Mouse (Mus musculus): Measurements from ENCODE around the gene Plch2.

Plch2 gene

DNA sequence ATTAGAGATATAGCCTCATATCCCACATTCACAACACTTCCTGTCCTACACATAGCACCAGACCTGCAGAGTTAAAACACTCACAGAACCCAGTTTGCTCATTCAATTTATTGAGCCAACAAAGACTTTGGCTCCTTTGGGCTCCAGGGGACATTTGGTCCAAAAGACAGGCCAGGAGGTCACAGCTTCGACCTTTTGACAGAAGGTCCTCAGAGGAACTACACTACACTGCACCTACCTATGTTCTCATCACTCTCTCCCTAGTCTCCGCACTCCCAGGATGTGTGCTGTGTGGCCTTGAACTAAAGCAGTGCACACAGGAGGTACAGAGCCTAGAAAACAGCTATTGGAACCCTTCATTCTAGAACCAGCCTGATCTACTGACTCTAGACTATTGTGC lies 19.2 kb upstream of the Plch2 start:
- intact Hi-C loops (cut with DNase I): no loop called here

- intact Hi-C loops (cut with DNase I): no loop called here
These were observed 18.6 kb upstream of the Plch2 start for GRCm38 (mm10) chr4:155075137-155075536.

DNA sequence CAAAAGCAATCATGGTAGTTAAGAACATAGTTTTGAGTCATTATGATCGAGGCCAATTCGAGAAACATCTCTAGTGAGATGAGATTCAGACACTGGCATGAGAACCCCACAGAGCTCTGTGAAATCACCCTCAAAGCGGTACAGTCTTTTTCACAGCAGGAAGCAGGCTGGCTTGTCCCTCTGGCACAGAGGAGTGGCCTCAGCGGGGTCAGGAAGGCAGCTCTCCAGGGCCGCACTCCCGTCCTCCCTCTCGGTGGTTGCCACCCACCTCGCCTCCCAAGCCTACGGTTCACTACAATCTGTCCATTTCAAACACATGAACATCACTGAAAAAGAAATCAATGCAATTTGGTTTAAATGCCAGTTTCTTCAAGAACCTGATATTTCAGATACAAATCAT lies 17.8 kb upstream of the Plch2 start:
- intact Hi-C loops (cut with DNase I): no loop called here

DNA sequence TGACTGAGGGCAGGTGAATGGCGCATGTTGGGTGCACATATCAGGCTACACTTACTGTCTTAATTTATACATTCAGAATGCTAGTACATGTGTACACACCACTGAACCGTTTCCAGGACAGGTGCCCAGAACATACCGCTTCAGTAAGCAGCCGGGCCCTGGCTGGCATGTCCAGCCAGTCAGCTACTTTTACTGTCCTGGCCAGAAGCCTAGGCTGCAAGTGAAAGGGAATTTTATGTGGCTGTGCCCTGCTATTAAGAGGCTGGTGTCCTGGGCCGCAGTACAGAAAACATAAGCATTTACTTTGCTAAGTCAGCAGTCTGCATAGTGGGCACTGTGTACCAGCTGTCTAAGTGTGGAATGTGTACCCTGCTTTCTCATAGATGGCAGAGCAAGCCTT lies 14.3 kb upstream of the Plch2 start:
- intact Hi-C loops (cut with DNase I): no loop called here

DNA sequence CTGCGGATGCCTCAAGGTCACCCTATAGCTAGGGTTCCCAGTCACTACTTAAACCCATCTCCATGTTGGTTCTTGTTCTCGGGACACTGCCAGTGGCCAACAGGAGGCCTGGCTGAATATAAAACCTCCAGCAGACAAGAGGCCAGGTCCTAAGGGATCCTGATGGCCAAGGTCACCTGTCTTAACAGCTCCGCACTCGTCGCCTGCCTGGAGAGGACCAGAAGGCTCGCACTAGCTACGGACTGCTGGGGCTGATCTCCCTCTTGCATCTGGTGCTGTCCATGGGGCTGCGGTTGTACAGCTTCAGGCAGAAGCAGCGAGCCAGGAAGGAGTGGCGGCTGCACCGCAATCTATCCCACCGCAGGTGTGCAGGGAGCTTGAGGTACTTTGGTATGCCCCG lies 13.6 kb upstream of the Plch2 start:
- intact Hi-C loops (cut with DNase I): no loop called here

DNA sequence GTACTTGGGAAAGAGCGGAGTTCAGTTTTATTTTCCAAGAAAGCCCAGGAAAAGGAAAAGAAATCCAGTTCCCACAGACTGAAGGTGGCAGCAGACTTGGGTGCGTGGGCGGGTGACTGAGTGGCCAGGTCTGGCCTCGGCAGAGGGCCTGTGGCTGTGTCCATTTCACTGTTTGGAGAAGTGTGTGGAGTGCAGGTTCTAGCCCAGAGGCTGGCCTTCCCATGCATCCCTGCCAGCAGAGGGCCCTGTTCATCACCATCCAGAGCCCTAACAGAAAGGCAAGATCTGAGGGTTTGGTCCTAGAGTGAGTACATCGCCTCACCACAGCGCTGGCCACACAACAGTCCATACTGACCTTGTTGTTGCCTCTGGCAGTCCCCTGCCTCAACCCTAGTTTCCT lies 12.6 kb upstream of the Plch2 start:
- intact Hi-C loops (cut with DNase I): no loop called here

DNA sequence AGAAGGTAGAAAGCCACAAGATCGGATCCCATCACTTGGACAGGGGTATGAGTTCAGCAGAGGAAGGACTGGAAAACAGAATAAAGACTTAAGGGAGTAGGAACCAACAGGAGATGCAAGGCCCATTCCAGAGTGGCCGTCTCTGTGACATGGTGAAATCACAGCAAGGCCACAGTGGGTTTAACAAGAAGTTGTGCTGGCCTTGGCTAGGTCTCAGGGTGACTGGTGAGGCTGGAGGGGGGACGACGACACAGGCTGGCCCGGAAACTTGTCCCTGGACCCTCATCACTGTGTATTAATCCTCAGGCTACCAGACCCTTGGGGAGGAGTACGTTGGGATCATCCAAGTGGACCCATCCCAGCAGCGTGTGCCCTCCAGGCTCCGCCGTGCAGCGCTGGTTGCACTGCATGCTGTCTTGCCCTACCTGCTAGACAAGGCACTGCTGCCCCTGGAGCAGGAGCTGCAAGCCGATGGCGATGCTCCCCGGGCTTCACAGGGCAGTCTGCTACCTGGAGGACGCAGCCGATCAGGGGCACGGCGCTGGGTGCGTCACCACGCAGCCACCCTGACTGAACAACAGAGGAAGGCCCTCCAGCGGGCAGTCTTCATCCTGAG lies 11.9 kb upstream of the Plch2 start:
- intact Hi-C loops (cut with DNase I): no loop called here

DNA sequence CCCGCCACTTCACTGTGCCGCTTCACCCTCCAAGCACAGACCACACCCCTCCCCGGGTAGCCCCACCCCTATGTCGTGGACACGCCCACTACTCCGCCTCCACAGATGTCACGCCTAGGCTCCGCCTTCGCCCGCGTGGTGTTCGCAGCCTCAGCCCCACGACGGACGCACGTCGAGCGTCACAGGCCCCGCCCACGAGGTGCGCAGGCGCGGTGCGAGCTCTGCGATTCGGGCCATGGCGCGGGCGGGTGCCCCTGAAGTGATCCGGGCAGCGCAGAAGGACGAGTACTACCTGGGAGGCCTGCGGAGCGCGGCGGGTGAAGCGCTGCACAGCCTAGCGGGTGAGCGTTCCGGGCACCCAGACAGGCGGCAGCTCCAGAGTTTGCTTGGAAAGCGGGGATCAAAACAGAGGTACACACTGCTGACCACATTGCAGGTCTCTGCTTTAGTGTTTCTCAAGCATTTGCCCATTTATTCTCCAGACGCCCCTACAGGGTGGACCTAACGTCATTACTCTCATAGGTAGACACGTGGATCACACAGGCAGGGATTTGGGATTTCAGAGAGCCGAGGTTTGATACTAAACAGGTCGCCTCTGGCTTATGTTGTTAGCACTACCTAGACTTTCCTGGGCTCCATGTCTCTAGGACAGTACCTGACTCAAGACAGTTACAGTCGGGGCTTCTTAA lies 10.4 kb upstream of the Plch2 start, which contains the start of gene Pex10:
Gene Pex10, plus strand, starts transcription at position 183 of the 689 bp plus-strand sequence.
- intact Hi-C loops (cut with DNase I): no loop called here

DNA sequence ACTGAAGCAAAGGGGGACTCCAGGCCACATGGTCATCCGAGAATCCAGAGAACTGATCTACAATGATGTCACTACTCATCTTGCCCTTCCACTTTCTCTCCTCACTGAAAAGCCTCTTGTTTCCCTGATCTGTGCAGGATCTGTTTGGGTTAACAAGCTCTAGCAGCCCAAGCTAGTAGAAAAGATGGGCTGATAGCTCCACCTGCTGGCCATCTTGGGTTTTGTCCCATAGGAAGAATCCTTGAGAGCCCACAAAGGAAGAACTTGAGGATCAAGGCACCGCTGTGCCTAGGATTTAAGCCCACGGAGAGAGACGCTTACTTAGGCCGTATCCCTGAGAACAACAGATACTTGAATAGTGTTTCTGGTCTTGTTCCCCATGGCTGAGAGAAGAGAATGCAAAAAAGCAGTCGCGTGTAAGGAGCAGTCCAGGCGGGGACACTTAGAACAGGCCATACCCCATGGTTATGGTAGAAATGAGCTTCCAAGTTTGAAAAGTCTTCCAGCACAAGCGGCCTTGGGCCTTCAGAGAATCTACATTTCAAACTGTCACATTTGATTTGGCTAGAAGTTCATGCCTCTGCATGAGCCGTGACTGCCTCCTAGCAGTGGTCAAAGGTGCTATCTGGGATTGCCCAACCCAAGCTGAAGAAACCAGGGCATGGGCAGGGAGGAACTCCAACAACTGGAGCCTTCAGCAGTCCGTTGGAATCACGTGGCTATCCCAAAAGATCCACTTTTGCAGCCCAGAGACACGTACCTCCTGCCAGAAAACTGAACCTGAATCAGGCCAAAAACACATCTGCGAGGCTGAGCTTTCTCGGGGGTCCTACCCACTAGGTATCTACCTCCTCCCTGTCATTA lies 9.6 kb upstream of the Plch2 start:
- intact Hi-C loops (cut with DNase I): loop anchor here (1.0 kb wide), 1 partner anchor 189 kb away; no protein-coding TSS in a partner anchor

DNA sequence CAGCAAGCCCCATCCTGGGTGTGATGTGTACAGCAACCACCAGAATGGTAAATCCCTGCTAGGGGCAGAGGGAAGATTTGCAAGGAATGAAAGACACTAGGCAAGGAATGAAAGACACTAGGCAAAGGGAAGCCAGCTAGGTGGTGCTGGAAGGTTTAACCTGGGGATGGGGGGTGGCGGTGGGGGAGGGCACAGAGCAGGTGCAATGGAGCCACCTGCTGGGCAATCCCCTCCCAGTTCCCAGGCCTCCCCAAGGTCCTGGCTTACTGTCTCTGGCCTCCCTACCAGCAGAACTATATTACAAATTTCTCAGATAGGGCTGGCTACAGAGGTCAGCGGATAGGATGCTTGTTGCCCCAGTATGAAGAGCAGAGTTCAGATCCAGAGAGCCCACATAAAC lies 7.9 kb upstream of the Plch2 start:
- intact Hi-C loops (cut with DNase I): loop anchor here (5.0 kb wide), 1 partner anchor 117 kb away; no protein-coding TSS in a partner anchor

GRCm38 (mm10) chr4:155063895-155064294 lies 7.3 kb upstream of the Plch2 start:
- intact Hi-C loops (cut with DNase I): loop anchor here (5.0 kb wide), 1 partner anchor 117 kb away; no protein-coding TSS in a partner anchor

GRCm38 (mm10) chr4:155058325-155058724 lies 1.7 kb upstream of the Plch2 start:
- intact Hi-C loops (cut with DNase I): loop anchor here (10.0 kb wide), 1 partner anchor 74 kb away; no protein-coding TSS in a partner anchor

DNA sequence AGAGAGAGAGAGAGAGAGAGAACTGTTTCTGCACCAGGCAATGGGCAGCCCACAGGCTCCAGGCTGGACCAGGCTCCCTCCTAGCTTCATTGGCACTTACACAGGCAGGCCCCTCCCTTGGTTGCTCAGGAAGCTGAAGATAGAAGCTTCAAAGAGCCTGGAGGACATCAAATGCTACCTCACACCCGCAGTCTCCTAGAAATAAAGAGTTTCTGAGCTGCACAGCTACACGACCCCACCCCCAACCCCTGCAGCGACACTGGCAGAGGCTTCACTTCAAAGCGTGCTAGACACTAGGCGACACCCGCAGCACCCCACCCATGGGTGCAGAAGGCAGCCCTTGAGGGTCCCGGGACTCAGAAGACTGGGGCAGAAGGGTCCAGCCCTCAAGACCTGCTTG lies 6.5 kb downstream of the Plch2 start:
- intact Hi-C loops (cut with DNase I): loop anchor here (10.0 kb wide), 1 partner anchor 65 kb away; no protein-coding TSS in a partner anchor

DNA sequence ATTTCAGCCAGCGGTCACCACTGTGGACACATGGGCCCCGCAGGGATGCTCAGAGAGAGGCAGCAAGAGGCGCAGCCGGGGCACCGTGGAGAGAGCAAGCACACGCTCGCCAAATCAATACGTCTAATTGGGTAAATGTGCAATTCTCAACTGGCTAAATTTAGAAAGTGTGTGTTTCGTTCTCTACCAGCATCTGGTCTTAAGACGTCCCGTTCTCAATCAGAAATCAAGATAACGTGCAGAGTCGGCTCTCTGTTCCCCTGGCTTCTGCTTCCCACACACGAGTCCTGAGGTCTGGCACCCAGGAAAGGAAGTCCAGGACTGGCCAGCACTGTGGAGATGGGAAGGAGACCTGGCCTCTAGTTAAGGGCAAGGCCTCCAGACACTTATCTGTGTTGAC lies 9.9 kb downstream of the Plch2 start:
- intact Hi-C loops (cut with DNase I): loop anchor here (5.0 kb wide), 1 partner anchor 39 kb away; no protein-coding TSS in a partner anchor

GRCm38 (mm10) chr4:155043289-155043625 lies 13.3 kb downstream of the Plch2 start:
- intact Hi-C loops (cut with DNase I): no loop called here

DNA sequence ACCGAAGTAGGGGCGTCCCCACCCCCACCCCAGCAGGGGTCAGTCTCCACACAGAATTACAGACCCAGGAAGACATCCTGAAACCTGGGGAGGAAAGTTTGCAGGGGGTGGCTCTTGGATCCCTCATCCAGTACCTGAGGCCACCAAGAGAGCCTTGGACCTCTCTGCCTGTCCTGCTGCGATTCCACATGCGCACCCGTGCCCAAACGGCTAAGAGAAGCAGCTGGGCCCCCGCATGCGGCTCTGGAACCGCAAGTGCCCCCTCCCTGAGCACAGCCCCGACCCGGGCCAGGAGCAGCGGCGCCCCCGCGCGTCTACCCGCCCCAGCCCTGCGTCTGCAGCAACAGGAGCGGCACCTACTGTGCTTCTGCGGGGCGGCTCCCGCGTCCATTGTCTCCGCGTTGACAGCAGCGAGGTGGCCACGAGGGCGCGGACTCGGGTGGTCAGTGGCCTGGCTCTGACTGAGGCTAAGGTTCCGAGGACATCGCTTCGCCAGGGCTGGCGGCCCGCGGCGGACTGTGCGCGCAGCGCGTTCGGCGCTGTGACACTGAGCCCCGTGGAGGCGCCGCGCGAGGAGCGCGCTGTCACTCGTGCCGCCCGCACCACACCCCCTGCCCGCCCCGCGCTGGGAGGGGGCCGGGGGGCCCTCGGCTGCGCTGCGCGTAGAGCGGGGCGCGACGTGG lies 13.8 kb downstream of the Plch2 start:
- intact Hi-C loops (cut with DNase I): no loop called here

- intact Hi-C loops (cut with DNase I): no loop called here
These were observed 15.9 kb downstream of the Plch2 start for GRCm38 (mm10) chr4:155040696-155041095.

- intact Hi-C loops (cut with DNase I): no loop called here
These were observed 16.4 kb downstream of the Plch2 start for GRCm38 (mm10) chr4:155040197-155040596.

- intact Hi-C loops (cut with DNase I): no loop called here
These were observed 21.8 kb downstream of the Plch2 start for GRCm38 (mm10) chr4:155034787-155035186.

DNA sequence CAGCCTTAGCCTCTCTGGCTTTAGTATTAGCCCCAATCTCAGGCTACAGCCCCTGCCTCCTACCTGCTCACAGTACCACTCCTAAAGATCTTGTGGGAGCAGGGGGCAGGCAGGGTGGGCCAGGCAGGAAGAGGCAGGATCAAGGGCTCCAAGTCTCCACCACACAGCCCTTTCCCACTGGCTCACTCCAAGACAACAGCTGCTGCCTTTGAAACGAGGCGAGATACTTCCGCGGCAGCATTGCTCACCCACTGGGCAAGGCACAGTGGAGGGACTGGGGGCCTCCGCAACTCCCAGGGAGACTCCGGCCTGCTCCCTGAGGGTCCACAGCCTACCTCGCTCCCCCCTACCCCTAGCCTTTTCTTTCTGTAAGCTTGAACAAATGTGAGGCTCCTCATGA lies 22.4 kb downstream of the Plch2 start:
- intact Hi-C loops (cut with DNase I): no loop called here

- intact Hi-C loops (cut with DNase I): no loop called here
These were observed 23.5 kb downstream of the Plch2 start for GRCm38 (mm10) chr4:155033115-155033514.
